Mouse (Mus musculus) left cerebral cortex, adult 8-10 months (tissue): ENCODE measurements at regions not wholly inside any gene's neighbourhood (a gene's known extent, or its start where the extent isn't known, plus 50 kb on each side); places are given as distances from the start of the nearest gene placed in this dataset.
"Not testable (repeated sequence)": the region's sequence is repeated elsewhere in the genome, so short reads cannot be mapped to it uniquely, and the experiment has no call there.

Source experiments
- DNase-seq, 2 experiments: peaks; one replicate each; pipeline ENCODE4 v3.0.0; 2022; ENCODE audit warnings: low spot score in 2 of 2

DNA sequence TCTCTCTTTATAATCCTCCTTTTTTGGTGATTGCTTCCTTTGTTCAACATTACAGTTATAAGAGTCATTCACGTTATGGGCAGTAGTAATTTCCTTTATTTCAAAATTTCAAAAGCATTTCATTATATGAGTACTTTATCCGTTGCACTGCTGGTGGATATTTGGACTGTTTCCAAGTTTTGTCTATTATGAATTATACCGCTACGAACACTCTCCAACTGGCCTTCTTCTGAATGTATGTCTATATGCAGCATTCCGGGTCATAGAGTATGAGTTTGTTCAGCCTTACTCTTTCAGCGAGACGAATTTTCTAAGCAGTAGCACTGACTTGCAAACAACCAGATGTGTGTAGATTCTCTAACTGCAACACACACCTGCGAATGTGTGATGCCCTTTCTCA lies 57.8 kb downstream of the Dusp6 start:
- DNase-seq, result no peak

- peak in 1 of 2 experiments; percentile 87 for DNase-seq
Measured at GRCm38 (mm10) chr10:99323358-99323757, 60.3 kb downstream of the Dusp6 start.

- DNase-seq, result no peak
Measured at GRCm38 (mm10) chr10:99327501-99327900, 64.5 kb downstream of the Dusp6 start.

DNA sequence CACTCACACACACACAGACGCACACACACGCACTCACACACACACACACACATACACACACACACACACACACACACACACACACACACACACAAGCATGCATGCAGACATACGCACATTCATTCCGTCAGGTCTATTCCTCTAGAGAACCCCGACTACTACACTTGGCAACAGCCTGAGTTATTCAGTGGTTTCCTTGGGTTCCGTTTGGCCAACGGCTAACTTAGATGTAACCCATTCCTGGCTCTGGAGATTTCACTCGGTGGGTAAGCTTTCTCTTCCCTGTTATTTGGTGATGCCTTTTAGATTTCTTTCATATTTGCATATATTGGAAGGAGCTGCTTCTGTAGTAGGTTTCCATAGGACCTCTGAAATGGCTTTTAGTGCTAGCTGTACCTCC lies 65.5 kb downstream of the Dusp6 start:
- DNase-seq, result no peak

GRCm38 (mm10) chr10:99329469-99329868 lies 66.4 kb downstream of the Dusp6 start:
- DNase-seq, result no peak

- no peak for DNase-seq
Measured at GRCm38 (mm10) chr10:99330519-99330918, 67.5 kb downstream of the Dusp6 start.

GRCm38 (mm10) chr10:99331876-99332275 lies 68.8 kb downstream of the Dusp6 start:
- no peak for DNase-seq

DNA sequence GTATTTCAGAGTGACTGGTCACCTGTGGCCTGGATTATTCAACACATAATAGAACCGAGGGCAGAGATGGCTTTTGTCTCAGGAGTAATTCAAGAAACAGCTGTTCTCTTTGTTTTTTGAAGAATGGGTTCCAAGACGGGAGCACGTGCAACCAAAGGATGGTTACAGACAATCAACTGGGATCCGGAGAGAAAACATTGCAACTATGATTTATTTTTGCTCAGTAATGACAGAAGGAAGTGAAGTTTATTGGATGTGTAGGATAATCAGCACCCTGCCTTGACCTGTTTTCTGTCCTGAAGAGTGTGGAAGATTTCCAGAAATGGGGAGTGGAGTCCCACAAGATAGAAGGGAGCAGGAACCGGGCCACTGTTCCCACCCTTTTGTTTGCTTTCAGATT lies 70.8 kb downstream of the Dusp6 start:
- no peak for DNase-seq

GRCm38 (mm10) chr10:99336091-99336490 lies 73.1 kb downstream of the Dusp6 start:
- DNase-seq, result no peak

DNA sequence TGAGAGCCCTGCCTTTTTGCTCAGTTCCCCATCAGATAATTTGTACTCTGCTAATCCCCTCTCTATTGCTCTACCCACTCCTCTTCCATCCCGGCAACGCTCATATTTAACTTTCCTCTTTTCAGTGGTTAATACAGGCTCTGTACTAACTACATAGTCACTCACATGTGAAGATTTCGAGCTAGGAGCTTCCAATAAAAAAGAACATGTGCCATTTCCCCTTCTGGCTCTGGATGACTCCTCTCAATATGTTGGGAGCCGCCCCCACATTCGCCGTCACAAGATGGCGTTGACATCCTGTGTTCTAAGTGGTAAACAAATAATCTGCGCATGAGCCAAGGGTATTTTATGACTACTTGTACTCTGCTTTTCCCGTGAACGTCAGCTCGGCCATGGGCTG lies 75.8 kb downstream of the Dusp6 start:
- not testable (repeated sequence) for DNase-seq

- peak; percentile 81 to 90 for DNase-seq
Measured at GRCm38 (mm10) chr10:99339291-99339912, 76.4 kb downstream of the Dusp6 start.

- not testable (repeated sequence) for DNase-seq
Measured at GRCm38 (mm10) chr10:99340057-99340456, 77.0 kb downstream of the Dusp6 start.

DNA sequence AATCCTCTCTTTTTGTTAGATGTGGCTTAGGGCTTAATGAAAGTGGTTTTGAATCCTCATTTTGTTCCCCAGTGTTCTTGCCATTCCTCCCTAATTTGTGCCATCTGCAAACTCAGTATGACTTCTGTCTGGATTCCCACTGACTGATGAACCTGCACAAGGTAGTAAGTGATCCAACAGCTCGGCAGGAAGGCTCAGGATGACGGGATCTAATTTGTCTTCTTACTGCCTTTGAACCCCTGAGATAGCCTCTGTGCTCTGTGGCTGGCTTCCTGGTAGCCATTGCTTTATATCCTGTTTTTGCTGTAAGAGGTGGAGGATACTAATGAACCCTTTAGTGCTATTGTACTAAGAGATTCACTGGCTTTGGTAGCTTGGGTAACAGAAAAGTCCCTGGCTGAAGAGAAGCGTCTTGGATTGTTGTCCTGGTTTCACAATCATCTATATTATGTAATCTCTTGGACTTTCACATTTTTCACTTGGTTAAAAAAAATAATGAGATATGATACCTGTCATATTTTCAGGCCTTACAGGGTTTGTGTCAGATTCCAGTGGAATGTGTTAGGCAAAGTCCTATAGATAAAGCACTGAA lies 86.2 kb downstream of the Dusp6 start:
- no peak for DNase-seq

- no peak for DNase-seq
Measured at GRCm38 (mm10) chr10:99353541-99354292, 90.7 kb downstream of the Dusp6 start.

DNA sequence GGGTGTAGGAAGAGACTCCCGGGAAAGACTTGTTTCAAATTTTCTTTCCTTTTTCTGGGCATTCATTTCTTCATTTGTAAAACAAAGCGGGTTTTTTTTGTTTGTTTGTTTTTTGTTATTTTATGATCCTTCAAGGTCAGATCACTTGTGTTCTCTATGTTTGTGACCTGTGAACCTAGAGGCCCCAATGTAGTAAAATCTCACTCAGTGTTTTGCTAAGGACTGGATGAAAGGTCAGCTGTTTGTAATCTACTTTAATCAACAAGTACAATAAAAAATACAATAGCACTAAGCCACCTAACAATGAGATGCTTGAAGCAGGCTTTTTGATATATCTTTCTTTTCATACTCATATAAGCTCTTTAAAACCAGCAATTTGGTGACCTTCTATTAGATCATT lies 91.3 kb downstream of the Dusp6 start:
- no peak for DNase-seq

- DNase-seq, result no peak
Measured at GRCm38 (mm10) chr10:99355303-99355702, 92.3 kb downstream of the Dusp6 start.

- DNase-seq, result no peak
Measured at GRCm38 (mm10) chr10:99356221-99356620, 93.2 kb downstream of the Dusp6 start.

DNA sequence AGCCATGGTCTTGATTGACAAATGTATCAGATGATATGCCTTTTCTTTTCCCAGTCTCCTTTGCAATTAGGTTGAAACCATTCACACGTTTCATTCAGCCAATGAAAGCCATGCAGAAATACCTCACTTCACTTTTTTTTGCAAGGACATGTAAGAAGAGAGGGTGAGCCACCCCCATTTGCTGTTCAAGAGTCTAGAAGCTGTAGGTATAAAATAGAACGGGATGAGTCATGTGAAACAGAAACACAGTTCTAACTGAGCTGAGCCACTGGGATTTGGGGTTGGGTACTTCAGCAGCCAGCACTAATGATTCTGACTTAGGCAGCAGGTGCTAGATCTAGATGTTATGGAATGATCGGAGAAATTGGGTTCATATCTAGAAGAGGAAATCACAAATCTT lies 93.9 kb downstream of the Dusp6 start:
- peak in 1 of 2 experiments; percentile 55 for DNase-seq

DNA sequence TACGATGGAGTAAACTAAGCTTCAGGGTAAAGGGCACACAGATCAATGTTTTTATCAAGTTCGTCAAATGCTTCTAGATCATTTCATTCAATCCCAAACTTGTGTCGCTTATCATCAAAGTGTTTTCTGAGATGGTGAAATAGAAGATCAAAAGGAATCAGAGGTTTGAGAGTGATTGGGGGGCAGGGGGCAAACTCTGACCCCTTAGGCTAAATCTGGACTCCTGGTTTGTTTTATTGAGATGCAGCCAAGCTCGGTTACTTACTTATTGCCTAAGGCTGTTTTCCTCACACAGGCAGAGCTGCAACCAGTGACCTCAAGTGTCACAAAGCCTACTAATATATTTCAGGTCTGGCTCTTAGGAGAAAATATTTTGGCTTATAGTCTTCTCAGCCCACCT lies 94.3 kb downstream of the Dusp6 start:
- DNase-seq, result no peak

- no peak for DNase-seq
Measured at GRCm38 (mm10) chr10:99358256-99358655, 95.2 kb downstream of the Dusp6 start.

DNA sequence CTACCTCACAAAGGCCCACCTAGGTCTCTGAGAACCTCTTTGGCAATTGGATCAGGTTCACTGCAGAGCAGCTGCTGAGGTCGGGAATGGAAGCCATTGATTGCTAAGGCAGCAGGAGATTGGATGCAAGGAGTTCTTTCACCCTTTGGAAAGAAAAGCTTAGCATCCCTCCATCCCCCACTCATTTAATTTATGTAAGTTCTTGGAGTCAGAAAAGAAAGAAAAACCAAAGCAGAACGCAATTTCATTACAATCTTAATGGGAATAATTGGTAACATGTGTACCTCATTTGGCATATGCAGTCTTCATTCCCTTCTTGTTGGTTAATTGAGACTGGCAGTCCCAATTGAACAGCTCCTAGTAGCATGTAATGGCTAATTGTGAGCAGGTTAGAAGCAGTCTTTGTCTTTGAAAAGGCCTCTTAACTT lies 96.4 kb downstream of the Dusp6 start:
- DNase-seq, result no peak

GRCm38 (mm10) chr10:99360601-99361000 lies 97.6 kb downstream of the Dusp6 start:
- DNase-seq, result not testable (repeated sequence)

DNA sequence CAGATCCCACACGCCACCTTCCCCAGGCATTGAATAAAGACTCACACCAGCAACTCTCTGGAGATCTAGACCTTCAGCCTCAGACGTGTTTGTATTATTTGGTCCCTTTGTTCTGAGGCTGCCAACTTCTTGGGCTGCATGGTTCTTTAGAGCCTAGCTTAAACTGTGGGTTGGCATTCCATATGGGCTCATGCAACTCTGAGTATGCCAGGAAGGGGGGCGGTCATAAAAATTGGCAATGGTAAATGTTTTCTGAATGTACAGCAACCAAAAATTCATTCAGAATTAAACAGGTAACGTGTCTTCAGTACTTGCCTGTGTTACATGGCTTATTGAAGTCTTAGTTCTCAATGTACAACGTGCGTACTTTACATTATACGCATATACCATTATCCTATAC lies 103.1 kb downstream of the Dusp6 start:
- peak in 1 of 2 experiments; percentile 47 for DNase-seq
